Mouse (Mus musculus) embryo, embryonic 10.5 days (tissue): ENCODE measurements around the gene Lgmn.
A peak's percentile ranks its signal among the peaks of the same experiment; 100 is the strongest.

Experiments
- DNase-seq: peaks from one replicate; pipeline ENCODE4 v3.0.0-alpha.2; 2015; ENCODE audit warnings: low spot score

The Lgmn gene

GRCm38 (mm10) chr12:102434107-102434506 lies 5.5 kb downstream of the Lgmn start:
- DNase-seq = no peak

- DNase-seq = no peak
Observed at GRCm38 (mm10) chr12:102432238-102432637, 7.4 kb downstream of the Lgmn start.

- no peak for DNase-seq
Observed at GRCm38 (mm10) chr12:102430228-102430627, 9.4 kb downstream of the Lgmn start.

- no peak for DNase-seq
Observed at GRCm38 (mm10) chr12:102429656-102430055, 10.0 kb downstream of the Lgmn start.

GRCm38 (mm10) chr12:102426285-102426684 lies 13.3 kb downstream of the Lgmn start:
- DNase-seq = no peak

GRCm38 (mm10) chr12:102425048-102425578 lies 14.5 kb downstream of the Lgmn start:
- no peak for DNase-seq

- DNase-seq = no peak
Observed at GRCm38 (mm10) chr12:102424456-102424855, 15.2 kb downstream of the Lgmn start.

- DNase-seq = no peak
Observed at GRCm38 (mm10) chr12:102423625-102424024, 16.0 kb downstream of the Lgmn start.

- no peak for DNase-seq
Observed at GRCm38 (mm10) chr12:102422623-102423320, 16.8 kb downstream of the Lgmn start.

GRCm38 (mm10) chr12:102422065-102422464 lies 17.5 kb downstream of the Lgmn start:
- no peak for DNase-seq

GRCm38 (mm10) chr12:102420168-102420890 lies 19.3 kb downstream of the Lgmn start:
- no peak for DNase-seq

GRCm38 (mm10) chr12:102419544-102419943 lies 20.1 kb downstream of the Lgmn start:
- DNase-seq = no peak

- DNase-seq = no peak
Observed at GRCm38 (mm10) chr12:102417701-102418100, 21.9 kb downstream of the Lgmn start.

GRCm38 (mm10) chr12:102416955-102417510 lies 22.6 kb downstream of the Lgmn start:
- DNase-seq = no peak

- no peak for DNase-seq
Observed at GRCm38 (mm10) chr12:102416391-102416837, 23.2 kb downstream of the Lgmn start.

- no peak for DNase-seq
Observed at GRCm38 (mm10) chr12:102414686-102415085, 24.9 kb downstream of the Lgmn start.

- DNase-seq = no peak
Observed at GRCm38 (mm10) chr12:102413171-102413570, 26.4 kb downstream of the Lgmn start.

GRCm38 (mm10) chr12:102398588-102398987 lies 41.0 kb downstream of the Lgmn start:
- DNase-seq = no peak

- peak; percentile 76 for DNase-seq
Observed at GRCm38 (mm10) chr12:102395998-102396991, 43.3 kb downstream of the Lgmn start.

GRCm38 (mm10) chr12:102395537-102395936 lies 44.1 kb downstream of the Lgmn start:
- DNase-seq = no peak

GRCm38 (mm10) chr12:102394496-102394895 lies 45.1 kb downstream of the Lgmn start:
- DNase-seq = no peak

GRCm38 (mm10) chr12:102391982-102392381 lies 47.6 kb downstream of the Lgmn start:
- peak; percentile 55 for DNase-seq
